Mouse (Mus musculus) small intestine, adult 2 months (tissue): ENCODE measurements around the gene Rps9. TPM values are rescaled to one million over a fixed set of nuclear protein-coding genes. Genes with fewer than 3 reads are reported as not detected.
"Not testable (repeated sequence)": the region's sequence is repeated elsewhere in the genome, so short reads cannot be mapped to it uniquely, and the experiment has no call there.

ENCODE experiments used
- H3K27ac ChIP-seq: fragments of 200-500 bp; 2 replicates; pipeline ENCODE4 v1.5.1; 2012; ENCODE audit warnings: low read depth, low read length, control low read depth, inconsistent platforms; ENCODE audit not compliant: insufficient read depth
- H3K27me3 ChIP-seq: fragments of 200-500 bp; 2 replicates; pipeline ENCODE4 v1.6.1; 2012; ENCODE audit warnings: mild to moderate bottlenecking, moderate library complexity, low read length, inconsistent platforms; ENCODE audit not compliant: control insufficient read depth, insufficient read depth
- H3K36me3 ChIP-seq: fragments of 200-500 bp; 2 replicates; pipeline ENCODE4 v1.6.1; 2012; ENCODE audit warnings: mild to moderate bottlenecking, low read length, control low read depth, inconsistent platforms; ENCODE audit not compliant: control insufficient read depth, insufficient read depth
- H3K4me1 ChIP-seq: fragments of 200-500 bp; 2 replicates; pipeline ENCODE4 v1.6.1; 2012; ENCODE audit warnings: low read length, inconsistent platforms, mixed read lengths; ENCODE audit not compliant: control insufficient read depth, insufficient read depth, insufficient read length
- H3K4me3 ChIP-seq: fragments of 200-500 bp; 2 replicates; pipeline ENCODE4 v1.5.1; 2012; ENCODE audit warnings: low read depth, mild to moderate bottlenecking, control low read depth, inconsistent platforms, low read length, moderate library complexity
- CTCF ChIP-seq: fragments of 200-500 bp; IDR thresholded peaks from 2 replicates; pipeline ENCODE4 v1.5.1; 2012; ENCODE audit warnings: low read depth, mild to moderate bottlenecking, control low read depth, inconsistent platforms, low read length, moderate library complexity, mixed read lengths; ENCODE audit not compliant: insufficient replicate concordance, insufficient read length; ENCODE audit errors: extremely low read depth
- POLR2A ChIP-seq: fragments of 200-500 bp; IDR thresholded peaks from 2 replicates; pipeline ENCODE4 v1.6.1; 2012; ENCODE audit warnings: low read depth, mild to moderate bottlenecking, control low read depth, inconsistent platforms, low read length, moderate library complexity
- WGBS: fragments of 180-500 bp; shearing (Covaris S2); methylation state at CpG from one replicate; pipeline ENCODE4 v1.1.7; 2018; 5-methylcytosine and 5-hydroxymethylcytosine counted together
- polyA plus RNA-seq: library from polyadenylated mRNA; depleted of rRNA; stranded (reverse); fragments of >200 nt; gene quantifications from 2 replicates; pipeline ENCODE4 v1.2.3, GENCODE M21; 2012

Gene Rps9
- polyA plus RNA-seq, 1 experiment, result 1,397 TPM

DNA sequence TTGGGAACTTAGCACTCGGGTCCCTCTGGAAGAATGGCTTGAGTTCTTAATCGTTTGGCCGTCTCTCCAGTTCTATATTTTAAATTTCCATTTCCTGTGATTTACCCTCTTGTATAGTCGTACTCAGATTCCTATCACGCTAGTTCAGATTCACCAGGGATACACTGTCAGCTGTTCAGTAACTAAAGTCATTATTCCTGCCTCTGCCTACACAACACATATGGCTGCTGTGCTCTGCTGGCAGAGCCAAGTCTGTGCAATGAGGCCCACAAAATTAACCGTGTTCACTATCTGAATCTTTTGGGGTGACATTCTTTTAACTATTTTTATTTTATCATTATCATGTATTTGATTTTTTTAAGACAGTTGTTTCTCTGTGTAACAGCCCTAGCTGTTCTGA is 5.3 kb upstream of the Rps9 start:
- H3K27me3 ChIP-seq, result no peaks in the 10 kb centered on the region
- no peak overlapping the region for H3K4me3 ChIP-seq
- no peak for TF ChIP-seq POLR2A
- no peak for TF ChIP-seq CTCF
- H3K36me3 ChIP-seq, result peaks cover 2% of the 10 kb centered on the region; the same call in 1 of the 2 replicates
- 94% methylated on average over 6 of the region's 6 CpGs for WGBS
- H3K27ac ChIP-seq, result no peak overlapping the region
- H3K4me1 ChIP-seq, result no peaks in the 10 kb centered on the region; the same call in 1 of the 2 replicates

DNA sequence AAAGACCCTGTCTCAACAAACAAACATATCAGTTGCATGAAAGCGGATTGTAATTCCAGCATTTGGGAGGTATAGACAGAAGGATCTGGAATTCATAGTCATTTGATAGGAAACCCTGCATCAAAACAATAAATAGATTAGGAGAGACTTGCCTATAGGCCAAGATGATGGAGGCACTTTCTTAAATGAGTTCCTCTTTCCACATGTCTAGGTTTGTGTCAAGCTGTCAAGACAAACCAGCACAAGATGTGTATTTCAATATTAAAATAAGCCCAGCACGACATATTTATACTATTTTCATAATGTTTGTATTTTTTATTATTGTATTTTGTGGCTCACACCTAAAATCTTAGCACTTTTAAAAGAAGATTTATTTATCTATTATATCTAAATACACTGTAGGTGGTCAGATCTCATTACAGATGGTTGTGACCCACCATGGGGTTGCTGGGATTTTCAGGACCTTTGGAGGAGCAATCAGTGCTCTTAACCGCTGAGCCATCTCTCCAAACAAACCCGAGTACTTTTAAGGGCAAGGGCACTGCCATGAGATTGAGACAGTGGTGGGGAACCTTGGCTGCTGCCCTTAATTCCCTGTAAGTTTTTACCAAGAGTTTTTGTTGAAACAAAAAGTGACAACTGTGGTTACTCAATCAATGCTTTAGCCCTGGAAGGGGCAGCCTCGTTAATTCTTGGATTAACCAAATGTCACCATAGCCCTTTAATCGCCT is 480 bp upstream of the Rps9 start:
- peaks cover 28% of the 10 kb centered on the region for H3K36me3 ChIP-seq
- 20% methylated on average over 6 of the region's 6 CpGs for WGBS

DNA sequence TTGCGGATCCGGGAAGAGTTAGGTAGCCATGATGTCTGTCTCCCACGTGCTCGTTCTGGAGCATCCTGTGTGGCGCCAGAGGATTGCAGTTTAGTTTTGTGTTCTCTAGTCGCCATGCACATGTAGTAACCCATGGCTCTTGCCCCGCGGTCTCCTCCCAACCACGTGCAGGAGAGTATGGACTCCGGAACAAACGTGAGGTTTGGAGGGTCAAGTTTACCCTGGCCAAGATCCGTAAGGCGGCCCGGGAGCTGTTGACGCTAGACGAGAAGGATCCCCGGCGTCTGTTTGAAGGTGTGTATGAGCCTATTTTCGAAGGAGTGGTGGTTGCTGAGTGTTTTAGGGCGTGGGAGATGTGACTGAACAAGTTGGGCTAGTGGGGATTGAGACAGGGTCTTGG is 682 bp downstream of the Rps9 start:
- WGBS, result under 1% methylated on average over 20 of the region's 20 CpGs
- no peak for TF ChIP-seq POLR2A
- no peak for TF ChIP-seq CTCF
- H3K4me1 ChIP-seq, result peaks cover 7% of the 10 kb centered on the region; the same call in 1 of the 2 replicates
- peaks cover 26% of the 10 kb centered on the region for H3K36me3 ChIP-seq
- peak overlapping the region; percentile 76 for H3K4me3 ChIP-seq
- peak overlapping the region; percentile 86 for H3K27ac ChIP-seq
- H3K27me3 ChIP-seq, result no peaks in the 10 kb centered on the region

More for the DNA sequence above, 480 bp upstream of the Rps9 start:
- Histone ChIP-seq H3K4me1 (peaks cover 7% of the 10 kb centered on the region; the same call in 1 of the 2 replicates), H3K27me3 (no peaks in the 10 kb centered on the region), H3K27ac (peak overlapping the region; percentile 55; the same call in 1 of the 2 replicates), H3K4me3 (peak overlapping the region; percentile 76)
- TF ChIP-seq POLR2A (no peak), CTCF (no peak)

DNA sequence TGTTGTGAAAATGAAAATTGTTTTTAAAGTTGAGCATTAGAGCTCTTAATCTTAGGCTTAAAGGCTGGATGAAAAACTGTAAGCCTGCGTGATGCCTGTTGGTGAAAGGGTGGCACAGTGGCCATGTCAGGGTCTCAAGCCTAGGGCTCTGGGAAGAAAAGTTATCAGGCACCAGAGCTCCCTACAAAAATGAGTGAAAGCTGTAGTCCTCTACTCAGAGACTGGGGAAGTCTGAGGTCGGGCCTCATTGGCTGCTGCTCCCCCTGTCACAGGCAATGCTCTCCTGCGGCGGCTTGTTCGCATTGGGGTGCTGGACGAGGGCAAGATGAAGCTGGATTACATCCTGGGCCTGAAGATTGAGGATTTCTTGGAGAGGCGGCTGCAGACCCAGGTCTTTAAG is 1.7 kb downstream of the Rps9 start:
- H3K27ac ChIP-seq, result 0 out of 2 replicates have a peak overlapping the region, but pooled peaks have one; percentile 2
- H3K27me3 ChIP-seq, H3K4me1 ChIP-seq: not testable (repeated sequence)
- H3K4me3 ChIP-seq, result peak overlapping the region; percentile 43
- peaks cover 26% of the 10 kb centered on the region for H3K36me3 ChIP-seq
- WGBS, result 8% methylated on average over 7 of the region's 7 CpGs

DNA sequence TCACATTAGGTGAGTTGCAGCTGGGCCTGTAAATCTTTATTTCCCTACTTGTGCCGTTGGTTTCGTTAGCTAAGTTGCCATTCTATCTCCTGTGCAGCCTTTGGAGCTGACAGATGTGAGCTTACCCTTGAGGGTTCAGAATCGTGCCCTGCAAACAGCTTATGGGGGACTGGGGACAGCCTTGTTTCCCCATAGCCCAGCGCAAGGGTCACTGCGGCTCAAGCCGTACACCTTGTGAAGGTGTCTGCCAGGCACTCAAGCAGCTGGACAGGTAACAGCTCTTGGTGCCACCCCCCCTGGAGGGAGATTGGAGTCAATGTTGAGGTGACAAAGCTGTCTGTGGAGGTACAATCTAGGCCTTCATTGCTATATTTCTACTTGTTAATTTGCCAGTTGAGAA is 2.1 kb downstream of the Rps9 start:
- no peaks in the 10 kb centered on the region for H3K27me3 ChIP-seq
- H3K4me1 ChIP-seq, result peaks cover 7% of the 10 kb centered on the region; the same call in 1 of the 2 replicates
- no peak overlapping the region for H3K27ac ChIP-seq
- peak overlapping the region; percentile 43 for H3K4me3 ChIP-seq
- 10% methylated on average over 6 of the region's 6 CpGs for WGBS
- TF ChIP-seq CTCF (no peak), POLR2A (no peak)
- peaks cover 26% of the 10 kb centered on the region for H3K36me3 ChIP-seq

DNA sequence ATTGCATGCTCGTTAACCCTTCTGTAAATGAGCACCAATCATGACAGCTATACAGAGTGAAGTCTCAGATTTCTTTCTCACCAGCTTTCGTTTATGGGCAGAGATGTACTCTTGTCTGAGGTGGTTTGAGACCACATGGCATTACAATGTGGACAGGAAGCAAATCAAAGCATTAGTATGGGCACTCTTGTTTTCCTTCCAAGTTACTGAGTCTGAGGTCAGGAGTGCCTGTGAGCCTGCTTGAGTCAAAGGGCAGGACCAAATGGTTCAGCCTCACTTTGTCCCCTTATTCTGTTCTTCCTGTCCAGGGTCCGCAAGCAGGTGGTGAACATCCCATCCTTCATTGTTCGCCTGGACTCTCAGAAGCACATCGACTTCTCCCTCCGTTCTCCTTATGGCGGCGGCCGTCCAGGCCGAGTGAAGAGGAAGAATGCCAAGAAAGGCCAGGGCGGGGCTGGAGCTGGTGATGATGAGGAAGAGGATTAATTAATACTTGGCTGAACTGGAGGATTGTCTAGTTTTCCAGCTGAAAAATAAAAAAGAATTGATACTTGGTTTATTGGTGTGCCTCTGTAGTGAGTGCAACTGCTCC is 2.6 kb downstream of the Rps9 start:
- TF ChIP-seq POLR2A (no peak), CTCF (no peak)
- WGBS, result 18% methylated on average over 11 of the region's 11 CpGs
- no peaks in the 10 kb centered on the region for H3K27me3 ChIP-seq
- peaks cover 7% of the 10 kb centered on the region; the same call in 1 of the 2 replicates for H3K4me1 ChIP-seq
- H3K4me3 ChIP-seq, result peak overlapping the region; percentile 17; the same call in 1 of the 2 replicates
- peaks cover 26% of the 10 kb centered on the region for H3K36me3 ChIP-seq
- 0 out of 2 replicates have a peak overlapping the region, but pooled peaks have one; percentile 0 for H3K27ac ChIP-seq

DNA sequence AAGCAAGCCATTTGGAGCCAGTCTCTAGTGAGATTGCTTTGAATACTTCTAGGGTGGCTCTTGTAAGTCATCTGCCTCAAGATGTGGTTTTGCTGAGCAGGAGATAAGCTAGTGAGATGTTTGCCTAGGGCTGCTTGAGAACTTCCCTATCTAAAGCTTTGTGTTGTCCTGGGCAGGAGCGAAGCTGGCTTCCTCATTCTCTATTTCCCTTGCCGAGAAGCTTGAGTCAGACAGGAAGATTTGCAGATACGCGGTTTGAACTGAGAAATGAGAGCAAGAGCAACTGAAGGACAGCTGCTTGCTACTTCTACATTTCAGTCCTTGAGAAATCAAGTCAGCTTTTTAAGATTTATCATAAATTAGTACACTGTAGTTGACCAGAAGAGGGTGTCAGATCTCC is 3.2 kb downstream of the Rps9 start:
- WGBS, result 37% methylated on average over 4 of the region's 4 CpGs
- H3K27ac ChIP-seq, result 0 out of 2 replicates have a peak overlapping the region, but pooled peaks have one; percentile 0
- TF ChIP-seq CTCF (no peak), POLR2A (no peak)
- peaks cover 7% of the 10 kb centered on the region; the same call in 1 of the 2 replicates for H3K4me1 ChIP-seq
- H3K36me3 ChIP-seq, result peaks cover 26% of the 10 kb centered on the region
- no peaks in the 10 kb centered on the region for H3K27me3 ChIP-seq
- no peak overlapping the region for H3K4me3 ChIP-seq
